Mouse (Mus musculus) megakaryocyte, embryonic 14.5 days (primary cell): ENCODE data around the gene Adam12. TPM values are rescaled to one million over a fixed set of nuclear protein-coding genes. Genes with fewer than 3 reads are reported as not detected.

Source experiments
- H3K27me3 ChIP-seq: replicated peaks from 2 replicates; pipeline ENCODE3; 2012; ENCODE audit warnings: inconsistent platforms
- H3K36me3 ChIP-seq: replicated peaks from 2 replicates; pipeline ENCODE3; 2012; ENCODE audit warnings: low read length, inconsistent platforms, mixed read lengths
- H3K4me1 ChIP-seq: 2 replicates; pipeline ENCODE4 v1.6.1; 2012; ENCODE audit warnings: inconsistent platforms
- H3K4me3 ChIP-seq: replicated peaks from 2 replicates; pipeline ENCODE3; 2012; ENCODE audit warnings: moderate library complexity, mild to moderate bottlenecking, inconsistent platforms
- H3K9me3 ChIP-seq: 2 replicates; pipeline ENCODE4 v1.6.1; 2012; ENCODE audit warnings: inconsistent platforms
- FLI1 ChIP-seq: IDR thresholded peaks from 2 replicates; pipeline ENCODE4 v1.6.1; 2012; ENCODE audit warnings: low read length, inconsistent platforms, mixed read lengths
- GATA1 ChIP-seq: IDR thresholded peaks from 3 replicates; pipeline ENCODE4 v1.6.1; 2012; ENCODE audit warnings: mixed read lengths, low read length, inconsistent platforms, borderline replicate concordance
- polyA plus RNA-seq: library from polyadenylated mRNA; stranded (reverse); fragments of >175 nt; gene quantifications from 2 replicates; pipeline ENCODE4 v1.2.3, GENCODE M21; 2012; ENCODE audit warnings: low replicate concordance; ENCODE audit not compliant: insufficient read depth

The Adam12 gene
- polyA plus RNA-seq, 1 experiment = not detected

- TF ChIP-seq GATA1 (no peak), FLI1 (no peak)
- Histone ChIP-seq H3K27me3 (no peaks in the 10 kb centered on the region), H3K4me3 (no peak overlapping the region), H3K9me3 (peaks cover 24% of the 10 kb centered on the region), H3K36me3 (no peaks in the 10 kb centered on the region), H3K4me1 (no peaks in the 10 kb centered on the region)
Measured at GRCm38 (mm10) chr7:134242773-134243172, 10.8 kb upstream of the Adam12 start.

- TF ChIP-seq FLI1 = no peak
- TF ChIP-seq GATA1 = no peak
- Histone ChIP-seq H3K4me1 (no peaks in the 10 kb centered on the region), H3K27me3 (no peaks in the 10 kb centered on the region), H3K36me3 (no peaks in the 10 kb centered on the region), H3K9me3 (peaks cover 24% of the 10 kb centered on the region), H3K4me3 (no peak overlapping the region)
Measured at GRCm38 (mm10) chr7:134241212-134241611, 9.3 kb upstream of the Adam12 start.

GRCm38 (mm10) chr7:134240579-134240978, 8.6 kb upstream of the Adam12 start:
- no peak for TF ChIP-seq FLI1
- TF ChIP-seq GATA1 = no peak
- H3K4me3 ChIP-seq = no peak overlapping the region
- no peaks in the 10 kb centered on the region for H3K36me3 ChIP-seq
- no peaks in the 10 kb centered on the region for H3K27me3 ChIP-seq
- no peaks in the 10 kb centered on the region for H3K4me1 ChIP-seq
- peaks cover 24% of the 10 kb centered on the region for H3K9me3 ChIP-seq

- no peak overlapping the region for H3K4me3 ChIP-seq
- H3K9me3 ChIP-seq = peaks cover 22% of the 10 kb centered on the region
- H3K27me3 ChIP-seq = no peaks in the 10 kb centered on the region
- no peaks in the 10 kb centered on the region for H3K36me3 ChIP-seq
- no peaks in the 10 kb centered on the region for H3K4me1 ChIP-seq
- no peak for TF ChIP-seq FLI1
- no peak for TF ChIP-seq GATA1
Measured at GRCm38 (mm10) chr7:134238863-134239262, 6.9 kb upstream of the Adam12 start.

GRCm38 (mm10) chr7:134237356-134237755, 5.4 kb upstream of the Adam12 start:
- Histone ChIP-seq H3K9me3 (peaks cover 17% of the 10 kb centered on the region), H3K4me1 (no peaks in the 10 kb centered on the region), H3K36me3 (no peaks in the 10 kb centered on the region), H3K27me3 (no peaks in the 10 kb centered on the region), H3K4me3 (no peak overlapping the region)
- TF ChIP-seq GATA1 (no peak), FLI1 (no peak)

- H3K9me3 ChIP-seq = peaks cover 13% of the 10 kb centered on the region
- no peak for TF ChIP-seq FLI1
Measured at GRCm38 (mm10) chr7:134236727-134237126, 4.8 kb upstream of the Adam12 start.

GRCm38 (mm10) chr7:134235552-134235951, 3.6 kb upstream of the Adam12 start:
- Histone ChIP-seq H3K27me3 (peaks cover 4% of the 10 kb centered on the region), H3K4me3 (no peak overlapping the region), H3K9me3 (peaks cover 13% of the 10 kb centered on the region), H3K36me3 (no peaks in the 10 kb centered on the region), H3K4me1 (no peaks in the 10 kb centered on the region)
- TF ChIP-seq GATA1 (no peak), FLI1 (no peak)

More at GRCm38 (mm10) chr7:134236727-134237126, 4.8 kb upstream of the Adam12 start:
- Histone ChIP-seq H3K36me3 (no peaks in the 10 kb centered on the region), H3K4me1 (no peaks in the 10 kb centered on the region), H3K4me3 (no peak overlapping the region), H3K27me3 (peaks cover 2% of the 10 kb centered on the region)

- H3K4me1 ChIP-seq = no peaks in the 10 kb centered on the region
- H3K4me3 ChIP-seq = no peak overlapping the region
- TF ChIP-seq FLI1 = no peak
- TF ChIP-seq GATA1 = no peak
- H3K27me3 ChIP-seq = peaks cover 16% of the 10 kb centered on the region
- no peaks in the 10 kb centered on the region for H3K36me3 ChIP-seq
- no peaks in the 10 kb centered on the region for H3K9me3 ChIP-seq
Measured at GRCm38 (mm10) chr7:134230708-134231107, 1.2 kb downstream of the Adam12 start.

GRCm38 (mm10) chr7:134229899-134230298, 2.0 kb downstream of the Adam12 start:
- Histone ChIP-seq H3K36me3 (no peaks in the 10 kb centered on the region), H3K9me3 (no peaks in the 10 kb centered on the region), H3K27me3 (peaks cover 24% of the 10 kb centered on the region), H3K4me1 (no peaks in the 10 kb centered on the region), H3K4me3 (no peak overlapping the region)
- no peak for TF ChIP-seq GATA1
- TF ChIP-seq FLI1 = no peak

GRCm38 (mm10) chr7:134227773-134228455, 4.0 kb downstream of the Adam12 start:
- Histone ChIP-seq H3K36me3 (no peaks in the 10 kb centered on the region), H3K9me3 (no peaks in the 10 kb centered on the region), H3K4me3 (no peak overlapping the region), H3K27me3 (peaks cover 37% of the 10 kb centered on the region), H3K4me1 (no peaks in the 10 kb centered on the region)
- TF ChIP-seq GATA1 (no peak), FLI1 (no peak)

- Histone ChIP-seq H3K27me3 (peaks cover 37% of the 10 kb centered on the region), H3K36me3 (no peaks in the 10 kb centered on the region), H3K9me3 (no peaks in the 10 kb centered on the region), H3K4me1 (no peaks in the 10 kb centered on the region), H3K4me3 (no peak overlapping the region)
- TF ChIP-seq FLI1 = no peak
- no peak for TF ChIP-seq GATA1
Measured at GRCm38 (mm10) chr7:134227101-134227500, 4.8 kb downstream of the Adam12 start.
